In genomic region chr4:154961226-154961738, GRCm38 (mm10) we compare ENCODE assay signal across 10 mouse cellular contexts. TPM values are rescaled to one million over a fixed set of nuclear protein-coding genes. Genes with fewer than 3 reads are reported as not detected.
DNase-seq lines count a peak whose midpoint lies in the region; ATAC-seq and TF ChIP-seq lines count a peak whose summit lies in the region.
"Had no signal": no experiment of that assay in that cellular context is flagged by ENCODE, and none has a peak within 500 bp of the region (broad histone marks: within the 10 kb centered on the region; RNA-seq: fewer than 3 reads in every experiment).

No protein-coding gene starts in this region.

- TF ChIP-seq CTCF in cerebellum, adult 2 months (IDR thresholded peaks at IDR 0.05; ENCODE audit: borderline replicate concordance, insufficient read depth, low read depth, low read length): peak; percentile 11; the same call in 1 of the 2 replicates
- no peak for TF ChIP-seq CTCF in E14TG2a.4 (conservative IDR thresholded peaks at IDR 0.05; ENCODE audit: low read length)

- no peak for ATAC-seq in cerebellum, adult (ENCODE audit: insufficient number of reproducible peaks, low FRiP score, low TSS enrichment)
- 0 out of 4 replicates have a peak, but pooled peaks have one; percentile 11 to 13 for ATAC-seq in hematopoietic stem cell, adult 5-6 weeks (replicated peaks in 1 of 2; ENCODE audit: insufficient read depth in 1 of 2, low FRiP score in 2 of 2, low TSS enrichment in 1 of 2, low read depth in 1 of 2, poor library complexity in 2 of 2, severe bottlenecking in 2 of 2)
- no peak for ATAC-seq in liver, embryonic 12.5 days
- ATAC-seq in neural tube, embryonic 15.5 days (ENCODE audit: low FRiP score): no peak

- peaks cover 29% of the 10 kb centered on the region for H3K4me1 ChIP-seq in cerebellum, adult 2 months (ENCODE audit: control insufficient read depth, insufficient read depth, low read length)
- H3K4me1 ChIP-seq in E14TG2a.4 (replicated peaks; ENCODE audit: low read depth, low read length): peaks cover 75% of the 10 kb centered on the region
- H3K4me1 ChIP-seq in liver, embryonic 12.5 days: peaks cover 54% of the 10 kb centered on the region
- peaks cover 85% of the 10 kb centered on the region for H3K4me1 ChIP-seq in neural tube, embryonic 15.5 days

- H3K27me3 ChIP-seq in cerebellum, adult 2 months (ENCODE audit: control insufficient read depth, insufficient read depth, low read length): no peaks in the 10 kb centered on the region
- peaks cover 72% of the 10 kb centered on the region for H3K27me3 ChIP-seq in E14TG2a.4 (ENCODE audit: insufficient read depth, low read length)
- peaks cover 75% of the 10 kb centered on the region for H3K27me3 ChIP-seq in liver, embryonic 12.5 days (replicated peaks)
- H3K27me3 ChIP-seq in neural tube, embryonic 15.5 days (replicated peaks): peaks cover 16% of the 10 kb centered on the region

- H3K27ac ChIP-seq in cerebellum, adult 2 months (ENCODE audit: insufficient read depth, low read length): no peak overlapping the region
- no peak overlapping the region for H3K27ac ChIP-seq in liver, embryonic 12.5 days
- peak overlapping the region; percentile 91 for H3K27ac ChIP-seq in neural tube, embryonic 15.5 days (replicated peaks)
- H3K27ac ChIP-seq: macrophage had no signal

- WGBS in cerebellum, adult 2 months: 1% methylated on average over 47 of the region's 47 CpGs
- 1% methylated on average over 47 of the region's 47 CpGs for WGBS in liver, embryonic 12.5 days (ENCODE audit: insufficient replicate concordance)
- WGBS in neural tube, embryonic 15.5 days: under 1% methylated on average over 47 of the region's 47 CpGs

- H3K9me3 ChIP-seq in E14TG2a.4 (ENCODE audit: low read length): no peaks in the 10 kb centered on the region
- no peaks in the 10 kb centered on the region for H3K9me3 ChIP-seq in liver, embryonic 12.5 days (replicated peaks)
- H3K9me3 ChIP-seq in neural tube, embryonic 15.5 days (replicated peaks): no peaks in the 10 kb centered on the region

- H3K9ac ChIP-seq in liver, embryonic 12.5 days: peak overlapping the region; percentile 24; the same call in 1 of the 2 replicates
- H3K9ac ChIP-seq in neural tube, embryonic 15.5 days (replicated peaks): peak overlapping the region; percentile 80

- H3K36me3 ChIP-seq in E14TG2a.4 (ENCODE audit: insufficient read depth, low read length): peaks cover 5% of the 10 kb centered on the region
- peaks cover 10% of the 10 kb centered on the region for H3K36me3 ChIP-seq in liver, embryonic 12.5 days
- H3K36me3 ChIP-seq in neural tube, embryonic 15.5 days: no peaks in the 10 kb centered on the region

- TF ChIP-seq POLR2A in cerebellum, adult 2 months (IDR thresholded peaks at IDR 0.05; ENCODE audit: borderline replicate concordance, insufficient read depth, low read length): no peak

- peak overlapping the region; percentile 56 for H3K4me3 ChIP-seq in cerebellum, adult 2 months (replicated peaks; ENCODE audit: insufficient read depth, low read depth, low read length)
- peak overlapping the region; percentile 83 for H3K4me3 ChIP-seq in E14TG2a.4 (replicated peaks; ENCODE audit: low read length)
- peak overlapping the region; percentile 45 for H3K4me3 ChIP-seq in liver, embryonic 12.5 days
- peak overlapping the region; percentile 86 for H3K4me3 ChIP-seq in neural tube, embryonic 15.5 days (replicated peaks)

- H3K4me2 ChIP-seq in liver, embryonic 12.5 days: peak overlapping the region; percentile 63
- peak overlapping the region; percentile 89 for H3K4me2 ChIP-seq in neural tube, embryonic 15.5 days

- DNase-seq in cerebellum, adult 2 months: peak; percentile 67 to 73
- DNase-seq in embryo, embryonic 9.5 days (ENCODE audit: extremely low spot score): peak; percentile 66
- no peak for DNase-seq in adipocyte (ENCODE audit: low spot score)

RNA-seq across cellular contexts. Expression of gene Hes5, which starts 0.6 kb away (rescaled TPM):
- polyA plus RNA-seq in cerebellum, adult 2 months (2012; rRNA removed): 4.6 and 4.8 TPM in 2 replicates
- 1.4 TPM in 1 of 2 replicates, not detected in the other for total RNA-seq in hematopoietic stem cell, adult 5-6 weeks (2017)
- polyA plus RNA-seq in liver, embryonic 12.5 days (2016; fragmentation: Nextera tagmentation; extraction: Ambion mirVana): 0.12 TPM in 1 of 2 replicates, not detected in the other
- 80.3 and 113 TPM in 2 replicates for polyA plus RNA-seq in neural tube, embryonic 15.5 days (2015; fragmentation: Nextera tagmentation; extraction: Ambion mirVana)
- total RNA-seq: MEL had no signal
- polyA plus RNA-seq: macrophage had no signal

RNA-seq across cellular contexts. Expression of gene Pank4, which starts 2.6 kb away (rescaled TPM):
- 84.6 and 85.5 TPM in 2 replicates for polyA plus RNA-seq in cerebellum, adult 2 months (2012; rRNA removed)
- 26.7 and 41.8 TPM in 2 replicates for total RNA-seq in hematopoietic stem cell, adult 5-6 weeks (2017)
- polyA plus RNA-seq in liver, embryonic 12.5 days (2016; fragmentation: Nextera tagmentation; extraction: Ambion mirVana): 33.4 and 34.0 TPM in 2 replicates
- 37.4 and 40.6 TPM in 2 replicates for polyA plus RNA-seq in neural tube, embryonic 15.5 days (2015; fragmentation: Nextera tagmentation; extraction: Ambion mirVana)

RNA-seq across cellular contexts. Expression of gene Tnfrsf14, which starts 32.9 kb away (rescaled TPM):
- 0.80 and 1.3 TPM in 2 replicates for polyA plus RNA-seq in cerebellum, adult 2 months (2012; rRNA removed)
- total RNA-seq in hematopoietic stem cell, adult 5-6 weeks (2017): 29.9 and 48.0 TPM in 2 replicates
- polyA plus RNA-seq in liver, embryonic 12.5 days (2016; fragmentation: Nextera tagmentation; extraction: Ambion mirVana): 62.9 and 65.0 TPM in 2 replicates
- 0.37 and 1.4 TPM in 2 replicates for polyA plus RNA-seq in neural tube, embryonic 15.5 days (2015; fragmentation: Nextera tagmentation; extraction: Ambion mirVana)

Comparison
In these comparisons a context has a peak if more than half of its experiments do, and no peak if none do; other contexts are left out.
1. ATAC-seq: peak in hematopoietic stem cell, adult 5-6 weeks (2 of 2); none in cerebellum, adult (single experiment), liver, embryonic 12.5 days (single experiment) and neural tube, embryonic 15.5 days (single experiment).
2. RNA of gene Hes5, which starts 0.6 kb away (polyA plus RNA-seq): 80.3 to 113 TPM in neural tube, embryonic 15.5 days; 4.6 to 4.8 TPM in cerebellum, adult 2 months and 0.12 TPM in liver, embryonic 12.5 days; every median in the first group is over 10 times any median in the second.
3. RNA of gene Tnfrsf14, which starts 32.9 kb away (polyA plus RNA-seq): 62.9 to 65.0 TPM in liver, embryonic 12.5 days; 0.80 to 1.3 TPM in cerebellum, adult 2 months and 0.37 to 1.4 TPM in neural tube, embryonic 15.5 days; every median in the first group is over 10 times any median in the second.
4. Peak in every context shown above with its lines, with median percentiles within 50 percentile points of each other: H3K4me3 ChIP-seq.